In genomic region chr2:152819097-152819624, GRCm38 (mm10) we compare ENCODE assay signal across 10 mouse cellular contexts. TPM values are rescaled to one million over a fixed set of nuclear protein-coding genes. Genes with fewer than 3 reads are reported as not detected.
DNase-seq lines count a peak whose midpoint lies in the region; ATAC-seq lines count a peak whose summit lies in the region.
"Had no signal": no experiment of that assay in that cellular context is flagged by ENCODE, and none has a peak within 500 bp of the region (broad histone marks: within the 10 kb centered on the region; RNA-seq: fewer than 3 reads in every experiment).

No protein-coding gene starts in this region.

- no peak for ATAC-seq in cerebellum, adult (ENCODE audit: insufficient number of reproducible peaks, low FRiP score, low TSS enrichment)
- no peak for ATAC-seq in hindbrain, embryonic 15.5 days (ENCODE audit: low FRiP score, low read depth)
- no peak for ATAC-seq in hindbrain, embryonic 14.5 days (ENCODE audit: low FRiP score)
- ATAC-seq in megakaryocyte, adult 5-6 weeks (ENCODE audit: poor library complexity, severe bottlenecking): no peak
- no peak for ATAC-seq in liver, embryonic 16.5 days (ENCODE audit: low read depth)

- H3K4me3 ChIP-seq in hindbrain, embryonic 15.5 days: no peak overlapping the region
- no peak overlapping the region for H3K4me3 ChIP-seq in hindbrain, embryonic 14.5 days (replicated peaks; ENCODE audit: low read length)
- peak overlapping the region; percentile 86 for H3K4me3 ChIP-seq in megakaryocyte, embryonic 14.5 days (replicated peaks)
- no peak overlapping the region for H3K4me3 ChIP-seq in liver, embryonic 16.5 days (ENCODE audit: low read depth, low read length)
- H3K4me3 ChIP-seq: forebrain, embryonic 15.5 days; neural tube, embryonic 12.5 days had no signal

- DNase-seq in cerebellum, adult 18-20 months: peak; percentile 36 to 50
- DNase-seq in hindbrain, embryonic 14.5 days (ENCODE audit: low spot score): no peak
- DNase-seq in spleen, adult 12 weeks (ENCODE audit: low spot score): no peak

- H3K4me1 ChIP-seq in hindbrain, embryonic 15.5 days (replicated peaks): peaks cover 60% of the 10 kb centered on the region
- H3K4me1 ChIP-seq in hindbrain, embryonic 14.5 days (replicated peaks; ENCODE audit: control insufficient read depth, insufficient read depth, low read length): peaks cover 39% of the 10 kb centered on the region
- H3K4me1 ChIP-seq in megakaryocyte, embryonic 14.5 days: peaks cover 96% of the 10 kb centered on the region
- H3K4me1 ChIP-seq in liver, embryonic 16.5 days (ENCODE audit: control insufficient read depth, low read depth, low read length): peaks cover 84% of the 10 kb centered on the region

- peaks cover 4% of the 10 kb centered on the region; the same call in 1 of the 2 replicates for H3K36me3 ChIP-seq in hindbrain, embryonic 15.5 days
- H3K36me3 ChIP-seq in hindbrain, embryonic 14.5 days (replicated peaks; ENCODE audit: control insufficient read depth, insufficient read depth): peaks cover 5% of the 10 kb centered on the region; the same call in 1 of the 2 replicates
- H3K36me3 ChIP-seq in megakaryocyte, embryonic 14.5 days (replicated peaks; ENCODE audit: low read length): peaks cover 94% of the 10 kb centered on the region
- peaks cover 23% of the 10 kb centered on the region for H3K36me3 ChIP-seq in liver, embryonic 16.5 days (ENCODE audit: control insufficient read depth, insufficient read depth)

- H3K4me2 ChIP-seq in hindbrain, embryonic 15.5 days: no peak overlapping the region
- H3K4me2 ChIP-seq in hindbrain, embryonic 14.5 days (replicated peaks): no peak overlapping the region
- H3K4me2 ChIP-seq in liver, embryonic 16.5 days (ENCODE audit: low read depth, low read length): no peak overlapping the region
- H3K4me2 ChIP-seq: forebrain, embryonic 15.5 days; neural tube, embryonic 12.5 days had no signal

- H3K9me3 ChIP-seq in hindbrain, embryonic 15.5 days: no peaks in the 10 kb centered on the region
- no peaks in the 10 kb centered on the region for H3K9me3 ChIP-seq in hindbrain, embryonic 14.5 days (ENCODE audit: control insufficient read depth, low read length)
- H3K9me3 ChIP-seq in megakaryocyte, embryonic 14.5 days: peaks cover 4% of the 10 kb centered on the region; the same call in 1 of the 2 replicates
- no peaks in the 10 kb centered on the region for H3K9me3 ChIP-seq in liver, embryonic 16.5 days (replicated peaks; ENCODE audit: control insufficient read depth, low read length)
- H3K9me3 ChIP-seq: forebrain, embryonic 15.5 days had no signal

- 93% methylated on average over 3 of the region's 3 CpGs for WGBS in hindbrain, embryonic 15.5 days
- 98% methylated on average over 3 of the region's 3 CpGs for WGBS in hindbrain, embryonic 14.5 days
- WGBS in liver, embryonic 16.5 days (ENCODE audit: insufficient replicate concordance): 89% methylated on average over 3 of the region's 3 CpGs

- no peak overlapping the region for H3K9ac ChIP-seq in hindbrain, embryonic 15.5 days
- no peak overlapping the region for H3K9ac ChIP-seq in hindbrain, embryonic 14.5 days
- peak overlapping the region; percentile 17; the same call in 1 of the 2 replicates for H3K9ac ChIP-seq in liver, embryonic 16.5 days (ENCODE audit: low read depth, low read length)
- H3K9ac ChIP-seq: forebrain, embryonic 15.5 days; neural tube, embryonic 12.5 days had no signal

- peak overlapping the region; percentile 21; the same call in 1 of the 2 replicates for H3K27ac ChIP-seq in hindbrain, embryonic 15.5 days (replicated peaks)
- no peak overlapping the region for H3K27ac ChIP-seq in hindbrain, embryonic 14.5 days
- peak overlapping the region; percentile 99 for H3K27ac ChIP-seq in liver, embryonic 16.5 days (ENCODE audit: low read length)
- H3K27ac ChIP-seq: neural tube, embryonic 12.5 days had no signal

- H3K27me3 ChIP-seq in hindbrain, embryonic 15.5 days: no peaks in the 10 kb centered on the region
- H3K27me3 ChIP-seq in hindbrain, embryonic 14.5 days (ENCODE audit: control insufficient read depth, insufficient read depth, low read length): no peaks in the 10 kb centered on the region
- no peaks in the 10 kb centered on the region for H3K27me3 ChIP-seq in megakaryocyte, embryonic 14.5 days (replicated peaks)
- H3K27me3 ChIP-seq in liver, embryonic 16.5 days (ENCODE audit: control insufficient read depth, insufficient read depth, low read depth, low read length): no peaks in the 10 kb centered on the region
- H3K27me3 ChIP-seq: forebrain, embryonic 15.5 days; neural tube, embryonic 12.5 days had no signal

RNA-seq across cellular contexts. Expression of gene Bcl2l1, which starts 12.4 kb away (rescaled TPM):
- polyA plus RNA-seq in hindbrain, embryonic 15.5 days (2015; fragmentation: Nextera tagmentation; extraction: Ambion mirVana): 145 and 155 TPM in 2 replicates
- polyA plus RNA-seq in hindbrain, embryonic 14.5 days (2014; fragmentation: Nextera tagmentation; extraction: Ambion mirVana): 155 and 165 TPM in 2 replicates
- 498 and 1,222 TPM in 2 replicates for polyA plus RNA-seq in megakaryocyte, embryonic 14.5 days (2012; ENCODE audit: insufficient read depth, low replicate concordance)
- 7.1 and 9.3 TPM in 2 replicates for total RNA-seq in megakaryocyte, adult 5-6 weeks (2015)
- 9.3 and 12.8 TPM in 2 replicates for total RNA-seq in megakaryocyte, adult 5-6 weeks (2017)
- polyA plus RNA-seq in liver, embryonic 16.5 days (2015; fragmentation: Nextera tagmentation; extraction: Ambion mirVana): 213 and 241 TPM in 2 replicates

RNA-seq across cellular contexts. Expression of gene Tpx2, which starts 28.6 kb away (rescaled TPM):
- polyA plus RNA-seq in hindbrain, embryonic 15.5 days (2015; fragmentation: Nextera tagmentation; extraction: Ambion mirVana): 17.4 and 22.3 TPM in 2 replicates
- 17.2 and 20.1 TPM in 2 replicates for polyA plus RNA-seq in hindbrain, embryonic 14.5 days (2014; fragmentation: Nextera tagmentation; extraction: Ambion mirVana)
- 1.1 and 10.4 TPM in 2 replicates for polyA plus RNA-seq in megakaryocyte, embryonic 14.5 days (2012; ENCODE audit: insufficient read depth, low replicate concordance)
- 102 TPM in 2 replicates for total RNA-seq in megakaryocyte, adult 5-6 weeks (2015)
- 122 and 126 TPM in 2 replicates for total RNA-seq in megakaryocyte, adult 5-6 weeks (2017)
- 57.7 and 58.9 TPM in 2 replicates for polyA plus RNA-seq in liver, embryonic 16.5 days (2015; fragmentation: Nextera tagmentation; extraction: Ambion mirVana)

Comparison
In these comparisons a context has a peak if more than half of its experiments do, and no peak if none do; other contexts are left out.
1. DNase-seq: peak in cerebellum, adult 18-20 months (2 of 2); none in hindbrain, embryonic 14.5 days (single experiment) and spleen, adult 12 weeks (single experiment).